Mouse (Mus musculus) adrenal gland (tissue): ENCODE measurements around the gene Hs6st1.
"Not testable (repeated sequence)": the region's sequence is repeated elsewhere in the genome, so short reads cannot be mapped to it uniquely, and the experiment has no call there.

Source experiments
- intact Hi-C: fragments of 180-260 bp; cut with DNase I; formaldehyde crosslinking; loops from one replicate; pipeline ENCODE4 v1.15.1; 2025
- long read RNA-seq, 2 experiments: library from polyadenylated mRNA; unstranded; transcript quantifications; one replicate each; pipeline ENCODE4 v2.0.0; 2020; ENCODE audit warnings: borderline replicate concordance in 1 of 2; ENCODE audit not compliant: insufficient replicate concordance in 1 of 2

Hs6st1 gene
- long read RNA-seq, experiment 1, partial matches to known transcripts: 0 of 8 reads
- long read RNA-seq, experiment 1, other reads (novel, unspliced or antisense): 5 of 8 reads
- long read RNA-seq, experiment 2, partial matches to known transcripts: 0 of 8 reads
- long read RNA-seq, experiment 2, other reads (novel, unspliced or antisense): 6 of 8 reads

DNA sequence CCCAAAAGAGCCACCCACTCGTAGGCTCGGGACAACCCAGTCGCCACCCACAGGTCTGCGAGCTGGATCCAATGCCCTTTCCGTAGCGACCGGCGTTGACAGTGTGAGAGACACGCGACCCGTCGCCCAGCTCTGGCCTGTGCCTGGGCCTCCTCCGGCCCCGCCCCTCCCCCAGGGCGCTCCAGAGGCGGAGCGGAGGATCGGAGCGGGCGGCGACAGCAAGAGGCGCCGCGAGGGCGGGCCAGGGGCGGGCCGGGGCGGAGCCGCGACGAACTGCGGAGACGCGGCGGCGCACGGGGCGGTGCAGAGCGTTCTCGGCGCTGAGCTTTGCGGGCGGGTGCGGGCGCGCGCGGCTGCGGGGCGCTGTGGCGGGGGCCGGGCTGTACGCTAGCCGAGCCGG lies at the start of gene Hs6st1:
Hs6st1 (plus strand) TSS at position 325 of the 400 bp plus-strand sequence.
- intact Hi-C loops: loop anchor here (10.0 kb wide), 2 partner anchors 343 to 683 kb away; no protein-coding TSS in a partner anchor

DNA sequence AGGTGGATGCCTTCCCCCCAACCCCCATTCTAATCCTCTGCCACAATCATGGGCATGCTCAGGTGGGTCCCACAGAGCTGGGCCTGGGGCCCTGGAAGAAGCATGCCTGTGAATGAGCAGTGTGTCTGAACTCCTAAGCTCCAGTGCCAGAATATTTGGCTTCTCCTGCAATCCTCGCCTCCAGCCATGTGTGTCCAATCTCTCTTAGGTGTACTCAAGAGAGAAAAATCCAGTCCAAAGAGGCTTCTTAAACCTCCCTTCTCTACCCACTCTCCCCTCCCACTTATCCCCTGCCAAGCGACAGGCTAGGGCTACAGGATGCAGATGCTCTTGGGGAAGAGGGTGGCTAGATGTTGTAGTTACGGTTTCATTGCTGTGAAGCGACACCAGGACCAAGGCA lies 49.6 kb upstream of the Hs6st1 start:
- intact Hi-C loops: no loop called here

DNA sequence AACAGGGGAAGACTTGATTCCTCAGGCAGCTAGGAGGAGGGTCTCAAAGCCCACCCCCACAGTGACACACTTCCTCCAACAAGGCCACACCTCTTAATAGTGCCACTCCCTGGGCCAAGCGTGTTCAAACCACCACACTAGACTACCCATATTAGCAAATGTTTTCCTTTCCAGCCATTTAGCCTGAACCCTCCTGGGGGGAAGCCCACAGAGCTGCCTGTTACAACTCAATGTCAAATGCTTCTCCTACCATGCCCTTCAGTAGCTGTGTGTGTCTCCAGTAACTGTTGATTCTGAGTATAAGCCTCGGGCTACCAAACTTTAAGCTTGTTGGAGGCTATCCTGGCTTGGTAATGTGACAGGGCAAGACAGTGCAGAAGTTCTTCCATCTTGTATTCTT lies 49.0 kb upstream of the Hs6st1 start:
- intact Hi-C loops: no loop called here

DNA sequence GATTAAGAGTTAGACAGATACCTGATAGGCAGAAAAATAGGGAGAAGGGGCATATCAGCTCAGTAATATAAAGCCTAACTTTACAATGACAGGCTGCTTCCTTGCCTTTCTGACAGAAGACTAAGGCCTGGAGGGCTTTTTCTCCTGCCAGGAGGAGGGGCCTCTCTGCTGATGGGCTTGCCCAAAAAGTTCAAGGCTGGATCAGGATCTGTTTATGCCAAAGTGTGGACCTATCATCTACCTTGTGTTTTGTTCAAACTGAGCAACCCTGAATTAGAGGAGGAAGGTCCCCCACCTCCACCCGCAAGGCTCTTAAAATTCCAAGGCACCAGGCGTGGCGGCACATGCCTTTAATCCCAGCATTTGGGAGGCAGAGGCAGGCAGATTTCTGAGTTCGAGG lies 47.9 kb upstream of the Hs6st1 start:
- intact Hi-C loops: no loop called here

DNA sequence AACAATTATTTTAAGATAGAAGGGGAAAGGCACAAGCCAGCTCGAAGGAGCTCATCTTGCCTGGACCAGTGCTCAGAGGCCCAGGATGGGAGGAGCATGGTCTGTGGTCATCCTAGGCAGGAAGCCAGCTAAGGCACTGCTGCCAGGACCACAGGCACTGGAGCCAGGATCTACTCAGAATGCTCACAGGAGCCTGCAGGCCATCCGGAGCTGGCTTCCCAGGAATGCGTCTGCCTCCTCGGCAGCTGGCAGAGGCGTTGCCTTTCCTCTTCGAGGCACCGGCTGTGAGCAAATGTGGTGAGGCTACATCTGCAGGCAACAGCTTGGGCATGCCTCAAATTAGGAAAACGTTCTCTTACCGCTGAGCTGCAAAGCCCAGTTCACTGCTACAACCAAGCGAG lies 37.8 kb upstream of the Hs6st1 start:
- intact Hi-C loops: no loop called here

DNA sequence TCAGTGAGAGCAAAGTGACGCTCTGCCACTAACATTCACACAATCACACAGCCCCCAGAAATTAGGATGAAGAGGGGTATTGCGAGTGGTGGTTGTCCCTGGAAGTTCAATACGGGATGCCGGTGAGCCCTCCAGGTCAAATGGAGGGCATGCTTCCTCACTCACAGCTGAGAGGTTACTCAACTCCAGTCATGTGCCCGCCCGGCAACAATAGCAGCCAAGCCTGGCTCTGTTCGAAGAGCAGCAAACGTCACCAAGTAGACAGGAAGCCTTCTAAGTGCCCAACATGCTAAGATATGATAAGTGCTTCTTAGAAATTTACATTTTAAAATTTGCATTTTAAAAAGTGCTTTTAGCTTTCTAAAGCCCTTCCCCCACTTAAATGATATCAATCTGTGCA lies 29.4 kb upstream of the Hs6st1 start:
- intact Hi-C loops: no loop called here

DNA sequence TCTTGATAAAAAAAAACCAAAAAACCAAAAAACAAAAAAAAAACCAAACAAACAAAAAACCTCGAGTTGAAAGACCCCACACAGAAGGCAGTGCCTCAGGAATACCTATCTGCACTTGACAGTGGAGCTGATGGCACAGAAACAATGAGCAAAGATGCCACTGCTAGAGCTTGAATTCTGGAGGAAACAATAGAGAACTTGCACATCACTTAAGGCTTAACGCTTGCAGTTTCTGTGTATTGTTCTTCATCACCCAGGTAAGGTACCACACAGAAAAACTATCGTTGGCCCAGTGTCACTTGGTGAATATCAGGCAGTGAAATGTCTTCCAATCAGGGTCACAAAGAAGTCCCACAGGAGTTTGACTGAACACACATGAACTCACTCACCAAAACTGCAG lies 26.1 kb upstream of the Hs6st1 start:
- intact Hi-C loops: no loop called here

DNA sequence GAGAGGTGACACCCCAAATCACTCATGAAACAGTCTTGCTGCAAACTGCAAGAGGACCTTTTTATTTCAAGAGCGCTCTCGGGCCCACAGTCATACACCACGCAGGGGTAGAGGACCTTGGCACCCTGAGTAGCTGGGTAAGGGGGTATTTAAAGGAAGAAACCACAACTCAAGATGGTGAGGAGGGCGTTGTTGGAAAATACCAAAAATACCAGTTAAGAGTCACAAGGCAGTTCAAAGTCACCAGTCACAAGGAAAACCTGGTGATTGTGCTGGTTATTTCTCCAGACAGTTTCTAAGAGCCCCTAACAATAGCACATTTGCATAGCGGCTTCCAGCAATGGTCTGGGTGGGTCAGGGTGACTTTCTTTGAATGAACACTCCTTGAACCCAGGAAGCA lies 24.4 kb upstream of the Hs6st1 start:
- intact Hi-C loops: not testable (repeated sequence)

DNA sequence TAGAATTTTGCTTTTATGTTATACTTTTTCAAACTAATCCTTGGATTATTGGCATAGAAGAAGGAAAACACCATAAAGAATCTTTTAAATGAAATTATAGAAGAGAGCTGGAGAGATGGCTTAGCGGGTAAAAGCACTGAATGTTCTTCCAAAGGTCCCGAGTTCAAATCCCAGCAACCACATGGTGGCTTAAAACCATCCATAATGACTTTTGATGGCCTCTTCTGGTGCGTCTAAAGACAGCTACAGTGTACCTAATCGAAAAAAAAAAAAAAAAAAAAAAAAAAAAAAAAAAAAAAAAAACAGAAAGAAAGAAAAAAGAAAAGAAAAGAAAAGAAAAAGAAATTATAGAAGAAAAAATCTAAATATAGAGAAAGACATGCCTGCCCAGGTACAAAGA lies 23.9 kb upstream of the Hs6st1 start:
- intact Hi-C loops: no loop called here

DNA sequence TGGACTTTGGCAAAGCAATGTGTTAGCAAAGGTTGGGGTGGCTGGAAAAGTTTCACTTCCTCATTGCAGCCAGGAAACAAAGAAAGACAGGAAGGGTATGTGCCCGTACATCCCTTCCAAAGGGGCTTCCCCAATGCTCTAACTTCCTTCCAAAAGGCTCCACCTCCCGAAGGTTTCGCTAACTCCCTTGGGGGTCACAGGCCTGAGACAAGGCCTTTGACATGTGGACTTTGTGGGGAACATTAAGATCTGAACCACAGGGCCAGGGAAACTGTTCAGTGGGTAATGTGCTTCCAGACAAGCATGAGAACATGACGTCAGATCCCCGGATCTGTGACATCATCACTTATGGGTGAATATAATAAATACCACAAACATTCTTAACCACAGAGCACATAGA lies 15.5 kb upstream of the Hs6st1 start:
- intact Hi-C loops: no loop called here

DNA sequence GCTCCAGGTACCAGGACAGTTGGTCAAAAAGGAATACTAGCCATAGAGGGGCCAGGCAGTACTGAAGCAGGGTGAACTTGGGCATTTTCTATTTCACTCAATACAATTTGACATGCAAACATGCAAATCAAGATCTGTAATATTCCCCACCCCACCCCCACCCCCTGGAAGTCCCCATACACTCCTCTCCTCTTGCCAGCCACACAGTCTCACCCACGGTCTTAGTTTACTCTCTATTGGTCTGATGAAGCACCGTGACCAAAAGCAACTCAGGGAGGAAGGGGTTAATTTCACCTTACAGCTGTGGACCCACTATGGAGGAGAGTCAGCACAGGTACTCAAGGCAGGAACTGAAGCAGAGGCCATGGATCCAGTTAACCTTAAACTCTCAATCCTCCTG lies 14.6 kb upstream of the Hs6st1 start:
- intact Hi-C loops: no loop called here

DNA sequence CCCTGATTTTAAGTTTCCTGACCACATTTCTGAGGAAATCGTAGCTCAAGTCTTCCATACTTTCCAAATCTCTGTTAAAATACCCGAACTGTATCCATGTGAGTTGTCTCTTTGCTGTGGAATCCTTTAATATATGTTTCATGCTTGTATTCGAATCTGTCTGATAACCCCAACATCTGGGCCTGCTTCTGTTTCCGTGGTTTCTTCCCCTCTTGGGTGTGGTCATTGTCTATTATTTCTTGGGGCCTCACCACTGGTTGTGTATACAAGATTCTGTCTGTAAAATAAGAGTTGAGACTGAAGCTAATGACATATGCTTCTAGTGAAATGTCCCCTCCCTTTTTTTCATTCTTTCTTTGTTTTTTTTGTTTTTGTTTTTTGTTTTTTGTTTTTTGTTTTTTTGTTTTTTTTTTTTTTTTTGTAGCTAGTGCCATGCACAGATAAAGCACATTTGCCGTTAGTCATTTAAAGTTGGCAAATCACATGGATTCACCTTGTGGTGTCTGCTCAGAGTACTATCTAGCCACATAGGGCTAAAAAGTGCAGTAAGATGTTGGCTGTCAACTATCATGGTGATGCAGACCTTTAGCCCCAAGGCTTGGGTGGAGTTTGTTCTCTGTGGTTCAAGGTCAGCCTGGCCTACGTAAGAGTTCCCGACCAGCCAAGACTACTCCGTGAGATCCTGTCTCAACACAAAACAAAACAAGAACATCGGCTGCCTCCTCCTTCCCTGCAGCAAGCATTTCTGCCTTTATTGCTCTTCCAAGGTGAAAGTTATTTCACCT lies 13.8 kb upstream of the Hs6st1 start:
- intact Hi-C loops: no loop called here

DNA sequence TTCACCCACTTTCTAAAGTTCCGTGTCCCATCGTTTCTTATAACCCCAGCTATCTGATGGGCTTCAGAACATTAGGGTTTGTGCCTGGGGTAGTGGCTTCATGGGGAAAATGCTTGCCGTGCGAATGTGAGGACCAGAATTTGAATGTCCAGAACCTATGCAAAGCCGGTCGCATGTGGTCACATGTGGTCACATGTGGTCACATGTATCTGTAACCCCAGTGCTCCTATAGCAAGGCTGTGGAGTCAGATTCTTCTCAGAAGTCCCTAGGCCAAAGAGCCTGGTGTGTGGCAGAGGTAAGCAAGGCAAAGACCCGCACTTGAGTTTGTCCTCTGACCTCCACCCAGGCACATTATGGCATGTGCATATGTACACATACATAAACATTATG lies 13.2 kb upstream of the Hs6st1 start:
- intact Hi-C loops: no loop called here

DNA sequence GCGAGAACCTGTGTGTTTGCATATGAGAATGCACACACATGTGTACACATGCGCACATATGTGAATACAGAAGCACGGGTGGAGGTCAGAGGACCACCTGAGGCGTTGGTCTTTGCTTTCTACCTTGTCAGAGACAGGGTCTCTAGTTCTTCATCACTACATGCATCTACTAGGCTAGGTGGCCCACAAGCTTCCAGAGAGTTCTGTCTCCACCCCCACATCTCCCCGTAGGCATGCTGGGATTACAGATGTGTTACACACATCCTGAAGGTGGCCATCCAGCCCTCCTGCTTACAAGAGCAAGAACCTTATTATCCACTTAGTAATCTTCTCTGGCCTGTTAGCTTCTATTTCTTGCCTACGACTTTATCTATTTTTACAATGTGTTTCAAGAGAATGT lies 8.8 kb upstream of the Hs6st1 start:
- intact Hi-C loops: no loop called here

DNA sequence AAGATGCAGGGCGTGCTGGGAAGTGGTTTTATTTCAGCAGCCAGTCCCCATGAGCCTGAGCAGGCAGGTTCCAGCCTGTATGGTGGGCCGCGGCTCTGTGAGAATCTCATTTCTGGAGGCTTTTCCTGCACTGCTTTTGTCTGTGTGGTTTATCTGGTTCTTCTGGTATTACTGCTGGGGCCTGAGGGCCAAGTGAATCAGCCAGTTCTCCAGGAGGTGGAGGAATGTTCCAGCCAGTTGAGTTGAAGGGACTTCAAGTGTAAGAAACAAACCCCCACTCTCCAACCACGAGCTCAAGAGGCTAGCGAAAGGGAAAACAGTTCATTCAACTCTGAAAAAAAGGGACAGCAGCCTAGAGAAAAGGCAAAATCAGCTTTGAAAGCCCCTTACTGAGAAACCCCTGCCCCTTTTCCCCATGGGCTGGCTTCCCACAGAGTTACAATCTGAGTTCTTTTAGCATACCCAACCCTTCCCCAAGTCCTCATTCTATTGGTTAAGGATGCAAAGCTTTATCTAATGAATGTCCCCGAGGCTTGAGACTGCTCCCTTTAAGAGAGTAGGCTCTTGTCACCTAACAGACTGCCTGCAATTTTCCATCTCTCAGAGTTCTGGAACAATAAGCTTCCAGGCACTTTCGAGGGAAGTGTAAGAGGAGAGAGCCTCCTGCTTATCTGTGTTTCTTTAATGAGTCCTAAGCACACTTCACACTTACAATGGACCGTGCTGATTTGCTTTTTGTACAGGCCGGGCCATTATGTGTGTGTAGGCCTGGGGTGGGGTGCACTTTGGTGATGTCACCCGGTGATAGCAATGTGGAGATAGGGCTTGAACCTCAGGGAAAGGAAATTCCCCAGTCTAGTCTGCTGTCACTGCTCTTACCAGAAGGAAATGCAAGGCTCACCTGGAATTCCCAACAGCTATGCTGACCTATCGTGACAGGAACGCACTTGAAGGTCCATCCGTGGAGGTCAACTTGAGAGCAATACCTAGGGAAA lies 7.9 kb upstream of the Hs6st1 start:
- intact Hi-C loops: loop anchor here (5.0 to 10.0 kb wide), 3 partner anchors 218 to 675 kb away; no protein-coding TSS in a partner anchor

DNA sequence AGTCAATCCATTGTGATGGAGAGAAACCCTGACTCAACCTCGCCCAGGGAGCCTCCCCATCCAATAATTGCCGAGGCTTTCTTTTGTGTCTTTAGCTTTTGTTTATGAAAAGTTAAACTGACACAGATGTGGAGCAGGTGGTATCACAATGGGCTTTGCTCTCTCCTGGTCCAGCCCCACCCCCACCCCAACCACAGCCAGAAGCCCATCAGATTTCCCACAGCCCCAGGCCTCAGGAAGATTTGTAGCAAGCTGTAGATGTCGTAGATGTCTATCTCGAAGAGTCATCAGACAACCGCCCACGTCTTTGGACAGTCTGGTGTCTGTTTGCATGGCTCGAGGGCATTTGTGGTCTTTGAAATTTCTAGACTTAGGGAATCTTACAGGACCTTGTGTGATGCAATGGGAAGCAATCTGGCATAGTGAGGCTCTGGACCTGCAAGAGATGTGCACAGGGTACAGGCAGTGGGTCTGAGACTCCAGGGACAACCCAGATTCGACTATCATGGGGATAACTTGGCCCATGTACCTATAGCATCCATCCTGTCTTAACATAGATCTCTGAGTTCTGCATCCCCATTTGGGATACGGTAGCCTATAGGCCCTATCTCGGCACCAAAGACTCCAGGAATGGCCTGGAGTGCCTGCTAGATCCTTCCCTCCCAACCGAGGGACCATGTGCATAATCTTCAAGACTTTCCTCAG lies 6.8 kb upstream of the Hs6st1 start:
- intact Hi-C loops: loop anchor here (5.0 to 10.0 kb wide), 3 partner anchors 219 to 677 kb away; no protein-coding TSS in a partner anchor

DNA sequence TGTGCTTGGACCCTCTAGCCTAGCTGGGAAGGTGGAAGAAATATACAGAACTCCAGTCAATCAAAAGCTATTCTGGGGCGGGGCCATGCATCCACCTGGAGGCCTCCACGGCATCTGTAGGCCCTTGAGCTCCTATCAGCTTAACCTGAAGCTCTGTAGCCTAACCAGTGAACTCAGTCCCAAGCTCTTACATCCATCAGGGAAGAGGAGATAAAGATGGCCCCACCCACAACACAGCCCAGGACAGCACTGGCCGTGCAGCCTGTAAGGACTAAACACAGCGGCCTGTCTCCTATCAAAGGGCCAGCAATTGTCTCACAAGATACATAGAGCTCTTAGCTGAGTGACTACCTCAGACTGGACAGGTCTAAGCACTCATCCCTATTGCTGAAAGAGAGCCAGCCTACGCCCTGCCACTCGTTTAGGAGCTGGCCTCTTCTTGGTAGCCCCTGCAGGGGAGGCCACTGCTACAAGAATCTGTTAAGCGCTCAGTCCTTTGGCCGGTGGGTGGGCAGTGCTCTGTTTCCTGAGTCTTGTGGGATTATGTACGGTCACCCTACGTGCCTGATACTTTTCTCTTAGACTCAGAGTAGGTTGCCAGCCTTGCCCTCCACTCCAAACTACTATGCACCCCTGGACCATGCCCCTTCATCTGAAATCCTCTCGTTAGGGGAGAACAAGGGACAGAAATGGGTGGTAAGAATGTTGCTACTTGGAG lies 6.0 kb upstream of the Hs6st1 start:
- intact Hi-C loops: loop anchor here (5.0 to 10.0 kb wide), 3 partner anchors 220 to 677 kb away; no protein-coding TSS in a partner anchor

DNA sequence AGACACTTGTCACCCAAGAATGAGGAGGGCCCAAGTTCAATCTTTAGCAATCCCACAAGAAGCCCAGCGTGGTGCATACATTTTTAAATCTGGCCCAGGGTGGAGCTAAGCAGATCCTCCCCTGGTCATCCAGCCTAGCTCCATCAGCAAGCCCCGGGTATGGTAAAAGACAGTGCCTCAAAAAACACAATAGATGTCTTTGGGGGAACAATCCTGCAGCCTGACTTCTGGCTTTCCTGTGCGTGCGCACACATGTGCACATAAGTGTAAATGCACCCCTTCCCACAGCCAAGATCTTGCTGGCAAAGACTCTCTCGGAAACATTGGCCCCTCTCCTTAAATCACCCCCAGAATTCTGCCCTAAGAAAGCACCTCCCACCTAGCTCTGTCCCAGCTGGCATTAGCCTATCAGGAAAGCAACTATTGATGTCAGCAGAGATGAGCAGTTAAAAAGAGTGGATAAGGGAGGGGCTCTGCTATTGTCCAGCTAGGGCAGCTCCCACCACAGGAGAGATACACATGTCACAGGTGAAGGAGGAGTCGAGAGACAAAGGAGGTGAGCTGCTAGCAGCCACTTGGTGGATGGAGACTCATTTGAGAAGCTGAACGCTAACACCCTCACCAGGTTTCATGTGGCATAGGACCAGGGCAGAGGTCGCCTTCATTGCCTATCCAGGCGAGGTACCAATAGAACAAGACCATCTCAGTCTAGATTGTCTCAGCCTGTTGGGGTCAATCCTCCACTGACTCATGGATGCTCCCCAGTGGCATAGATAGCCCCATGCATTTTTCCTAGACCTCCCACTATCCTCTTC lies 5.2 kb upstream of the Hs6st1 start:
- intact Hi-C loops: loop anchor here (5.0 to 10.0 kb wide), 3 partner anchors 221 to 678 kb away; no protein-coding TSS in a partner anchor

DNA sequence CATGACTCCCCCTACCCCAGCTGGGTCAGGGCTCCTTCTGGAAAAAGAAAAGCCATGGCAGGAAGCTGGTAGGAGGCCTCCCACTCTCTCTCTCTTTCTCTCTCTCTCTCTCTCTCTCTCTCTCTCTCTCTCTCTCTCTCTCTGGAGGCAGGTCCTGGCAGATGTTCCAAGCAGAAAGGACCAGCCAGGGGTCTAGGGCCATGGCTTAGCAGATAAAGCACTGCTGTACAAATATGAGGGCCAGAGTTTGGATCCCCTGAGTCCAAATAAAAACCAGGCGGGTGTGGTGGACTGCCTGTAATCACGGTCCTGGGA lies 4.6 kb upstream of the Hs6st1 start:
- intact Hi-C loops: loop anchor here (5.0 to 10.0 kb wide), 3 partner anchors 221 to 679 kb away; no protein-coding TSS in a partner anchor
